Mouse (Mus musculus) gastrocnemius, adult 2 months (tissue): ENCODE measurements around the gene Agtpbp1. TPM values are rescaled to one million over a fixed set of nuclear protein-coding genes. Genes with fewer than 3 reads are reported as not detected.
A peak's percentile ranks its signal among the peaks of the same experiment; 100 is the strongest.

ENCODE experiments used
- DNase-seq: peaks from one replicate; pipeline ENCODE4 v3.0.0; 2022
- H3K27ac ChIP-seq: fragments of 200-600 bp; 2 replicates; pipeline ENCODE4 v1.8.1; 2022; ENCODE audit warnings: mild to moderate bottlenecking
- H3K4me3 ChIP-seq: fragments of 200-600 bp; 2 replicates; pipeline ENCODE4 v1.8.1; 2022; ENCODE audit warnings: mild to moderate bottlenecking, moderate library complexity
- CTCF ChIP-seq: fragments of 200-600 bp; IDR thresholded peaks from 2 replicates; pipeline ENCODE4 v1.8.1; 2022; ENCODE audit warnings: antibody characterized with exemption, mild to moderate bottlenecking, moderate library complexity
- intact Hi-C: fragments of 180-260 bp; cut with DNase I; formaldehyde crosslinking; loops from one replicate; pipeline ENCODE4 v1.15.1; 2025
- total RNA-seq, 2 experiments: library from RNA; stranded (reverse); gene quantifications; 2 replicates each; pipeline ENCODE4 v1.2.3; 2021

The Agtpbp1 gene
- total RNA-seq, 2 experiments from 2014 or later, result 59.1 to 71.0 TPM

DNA sequence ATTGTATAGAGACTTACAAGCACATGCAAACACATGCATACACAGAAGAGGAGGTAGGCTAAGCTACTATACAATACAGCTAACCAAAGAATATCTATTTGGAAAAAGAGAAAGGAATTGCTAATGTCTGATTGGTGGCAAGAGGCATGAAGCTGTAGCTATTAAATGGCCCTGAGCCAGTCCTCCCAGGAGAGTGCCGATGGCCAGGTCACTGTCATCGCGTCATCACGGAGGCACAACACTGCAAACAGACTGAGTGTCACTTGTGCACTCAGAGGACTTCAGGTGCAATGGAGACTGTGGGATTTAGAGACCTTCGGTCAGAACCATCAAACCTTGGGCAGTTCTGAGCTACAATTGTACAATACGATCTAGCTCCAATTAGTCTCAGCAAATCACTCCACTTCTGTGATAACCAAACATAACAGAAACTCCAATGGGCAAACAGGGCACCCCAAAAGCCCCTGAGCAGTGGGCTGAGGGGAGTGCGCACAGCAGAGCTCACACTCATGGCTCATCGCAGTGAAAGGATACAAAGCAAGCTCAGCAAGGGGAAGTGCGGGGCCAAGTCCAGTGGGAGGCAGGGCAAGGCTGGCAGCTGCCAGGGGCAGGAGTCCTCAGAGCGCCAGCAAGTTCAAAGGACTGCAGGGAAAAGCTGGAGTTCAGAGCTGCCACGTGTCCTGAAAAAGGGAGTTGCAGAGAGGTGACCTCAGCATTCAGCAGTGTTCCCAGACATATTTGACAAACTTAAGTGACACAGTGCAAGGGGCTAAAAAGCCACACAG lies 130.8 kb downstream of the Agtpbp1 start:
- DNase-seq, result peak; percentile 32
- intact Hi-C loops, result no loop called here
- H3K27ac ChIP-seq, result no peak overlapping the region
- no peak overlapping the region for H3K4me3 ChIP-seq
- no peak for TF ChIP-seq CTCF

DNA sequence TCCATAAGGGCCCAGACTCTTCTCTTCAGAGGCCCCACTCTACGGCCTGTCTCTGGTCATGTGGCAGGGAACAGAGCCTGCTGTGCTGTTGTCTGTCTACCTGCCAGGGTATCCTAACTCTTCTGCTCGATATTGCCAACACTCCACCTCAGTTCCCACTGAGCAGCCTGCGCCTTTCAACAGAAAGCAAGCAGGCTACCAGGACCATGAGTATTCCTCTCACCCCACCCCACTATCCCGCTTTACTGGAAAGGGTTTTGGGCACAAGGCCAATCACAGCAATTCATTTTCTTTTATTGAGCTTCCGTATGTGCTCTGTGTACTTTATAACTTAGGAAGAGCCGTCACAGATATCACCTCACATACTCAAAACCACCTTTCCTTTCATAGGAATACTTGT lies 131.4 kb downstream of the Agtpbp1 start:
- peak overlapping the region; percentile 12; the same call in 1 of the 2 replicates for H3K27ac ChIP-seq
- no peak overlapping the region for H3K4me3 ChIP-seq
- no peak for DNase-seq
- no peak for TF ChIP-seq CTCF
- intact Hi-C loops, result no loop called here

DNA sequence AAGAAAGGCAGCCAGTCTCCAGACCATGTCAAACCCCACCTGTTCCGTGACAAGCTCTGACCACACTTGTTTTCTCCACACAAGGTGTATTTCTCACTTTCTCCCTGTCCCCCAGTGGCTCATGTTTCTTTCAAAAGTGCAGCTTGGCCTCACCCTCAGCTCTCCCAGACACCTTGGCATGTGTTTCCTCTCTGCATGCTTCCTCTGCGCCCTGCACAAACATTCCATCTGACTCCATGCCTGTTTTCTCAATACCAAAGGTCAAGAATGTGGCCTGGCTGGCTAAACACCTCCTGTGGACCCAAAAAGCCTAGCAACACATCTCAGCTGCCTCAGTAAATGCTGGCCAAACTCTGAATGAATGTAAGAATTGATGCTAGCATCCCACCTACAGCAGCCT lies 132.0 kb downstream of the Agtpbp1 start:
- no peak overlapping the region for H3K4me3 ChIP-seq
- intact Hi-C loops, result no loop called here
- H3K27ac ChIP-seq, result no peak overlapping the region
- TF ChIP-seq CTCF, result no peak
- DNase-seq, result no peak

DNA sequence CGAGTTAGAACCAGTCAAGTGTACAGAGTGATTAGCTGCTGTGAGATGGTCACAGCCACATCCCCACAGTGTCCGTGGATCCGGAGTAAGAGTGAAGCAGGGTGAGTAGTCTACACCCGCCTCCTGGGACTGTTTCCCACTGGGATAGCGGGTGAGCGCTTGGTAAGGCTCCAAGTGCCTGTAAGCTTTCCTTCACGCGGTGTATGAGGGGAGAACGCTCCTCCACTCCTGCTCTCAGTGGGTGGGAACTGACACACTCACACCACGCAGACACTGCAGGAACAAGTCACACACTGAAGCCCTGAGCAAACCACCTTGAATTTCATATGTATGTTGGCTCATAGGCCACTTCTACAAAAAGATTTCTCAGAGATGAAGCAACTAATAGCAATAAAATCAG lies 134.2 kb downstream of the Agtpbp1 start:
- intact Hi-C loops, result no loop called here
- H3K27ac ChIP-seq, result no peak overlapping the region
- DNase-seq, result no peak
- no peak for TF ChIP-seq CTCF
- no peak overlapping the region for H3K4me3 ChIP-seq

DNA sequence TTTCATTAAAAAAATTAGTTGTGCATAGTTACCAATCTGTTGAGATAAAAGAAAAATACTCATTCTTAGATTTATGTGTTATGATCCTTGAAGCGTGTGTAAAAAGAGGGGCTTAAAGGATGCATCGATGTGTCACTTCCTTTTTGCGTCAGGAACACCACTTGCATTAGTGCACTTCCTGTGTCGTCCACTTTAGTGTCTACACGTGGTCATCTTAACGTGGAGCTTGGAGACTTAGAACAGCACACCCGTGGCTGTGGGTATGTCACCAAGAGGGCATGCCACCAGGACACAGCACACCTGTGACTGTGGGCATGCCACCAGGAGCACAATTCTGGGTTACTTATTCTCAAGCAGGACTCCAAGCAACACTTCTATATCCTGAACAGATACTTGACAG lies 137.9 kb downstream of the Agtpbp1 start:
- no peak for DNase-seq
- Histone ChIP-seq H3K4me3 (no peak overlapping the region), H3K27ac (no peak overlapping the region)
- intact Hi-C loops, result no loop called here
- TF ChIP-seq CTCF, result no peak

DNA sequence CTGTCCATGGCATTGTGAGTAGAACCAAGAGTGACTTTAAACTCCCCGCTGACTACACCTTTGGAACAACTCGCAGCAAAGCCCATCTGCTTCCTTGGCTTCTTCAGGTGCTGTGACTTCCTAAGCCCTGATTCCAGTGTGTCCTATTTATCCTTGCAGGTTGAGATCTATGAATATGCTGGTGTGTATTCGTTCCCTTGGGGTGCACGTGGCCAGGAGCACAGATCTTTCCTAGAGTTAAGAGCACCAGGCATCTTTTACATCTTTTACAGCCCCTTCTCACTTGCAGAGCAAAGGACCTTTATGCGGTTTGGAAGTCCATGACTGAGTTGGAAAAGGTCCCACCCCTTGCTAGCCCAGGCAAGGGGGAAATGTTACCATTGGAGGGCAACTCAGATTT lies 139.8 kb downstream of the Agtpbp1 start:
- Histone ChIP-seq H3K27ac (no peak overlapping the region), H3K4me3 (no peak overlapping the region)
- no peak for TF ChIP-seq CTCF
- DNase-seq, result no peak
- intact Hi-C loops, result no loop called here

DNA sequence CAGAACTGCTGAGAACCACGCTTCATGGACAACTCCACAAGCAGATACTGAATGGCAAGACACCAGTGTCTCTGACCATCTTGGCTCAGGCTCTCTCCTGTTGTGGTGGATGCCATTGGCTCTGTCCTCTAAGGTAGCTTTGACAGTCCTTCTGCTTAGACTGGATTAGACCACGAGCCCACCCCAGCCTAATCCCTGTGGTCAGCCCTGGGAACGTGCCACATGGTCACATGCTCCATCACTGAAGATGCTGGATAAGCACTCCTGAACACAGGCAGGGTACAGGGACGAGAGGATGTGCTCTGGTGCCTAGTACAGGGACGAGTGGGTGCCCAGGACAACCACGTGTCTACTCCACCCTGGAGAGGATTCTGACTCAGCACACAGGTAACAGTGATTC lies 140.7 kb downstream of the Agtpbp1 start:
- no peak overlapping the region for H3K27ac ChIP-seq
- intact Hi-C loops, result no loop called here
- TF ChIP-seq CTCF, result no peak

DNA sequence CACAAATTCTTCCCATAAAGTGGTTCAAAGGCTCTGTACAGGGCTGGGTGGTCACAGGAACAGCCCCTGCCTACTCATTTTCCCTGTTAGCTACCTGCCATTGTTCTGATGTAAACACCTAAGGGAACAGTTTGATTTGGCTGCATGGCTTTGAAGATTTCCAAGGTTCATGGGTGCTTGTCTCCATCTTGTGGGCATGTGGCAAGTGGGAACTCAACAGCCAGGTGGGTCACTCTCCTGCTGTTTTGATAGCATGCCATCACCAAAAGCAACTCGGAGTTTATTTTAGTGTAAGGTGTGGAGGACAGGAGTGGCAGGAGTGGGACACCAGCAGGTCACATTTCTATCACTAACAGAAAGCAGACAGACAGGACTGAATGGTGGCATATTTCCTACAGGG lies 145.3 kb downstream of the Agtpbp1 start:
- no peak for DNase-seq
- H3K4me3 ChIP-seq, result no peak overlapping the region
- no peak; the same call in 1 of the 2 replicates for TF ChIP-seq CTCF
- no peak overlapping the region for H3K27ac ChIP-seq
- intact Hi-C loops, result no loop called here

More for the DNA sequence above, 140.7 kb downstream of the Agtpbp1 start:
- H3K4me3 ChIP-seq, result no peak overlapping the region
- DNase-seq, result no peak

DNA sequence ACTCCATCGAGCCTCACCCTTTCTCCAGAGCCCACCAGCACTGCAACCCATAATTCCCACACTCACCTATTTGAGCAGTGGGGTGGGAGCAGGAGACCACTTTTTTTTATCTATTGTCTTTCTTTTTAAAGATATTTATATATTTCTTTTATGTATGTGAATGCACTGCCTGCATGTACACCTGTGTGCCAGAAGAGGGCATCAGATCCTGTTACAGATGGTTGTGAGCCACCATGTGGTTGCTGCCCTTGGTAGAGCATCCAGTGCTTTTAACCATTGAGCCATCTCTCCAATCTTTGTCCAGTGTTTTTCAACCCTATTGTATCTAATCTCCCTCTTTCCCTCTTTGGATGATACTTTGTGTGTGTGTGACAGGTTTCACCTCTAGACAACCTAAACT lies 150.5 kb downstream of the Agtpbp1 start:
- DNase-seq, result no peak
- intact Hi-C loops, result no loop called here
- no peak overlapping the region for H3K4me3 ChIP-seq
- no peak overlapping the region for H3K27ac ChIP-seq
- TF ChIP-seq CTCF, result peak; percentile 40

DNA sequence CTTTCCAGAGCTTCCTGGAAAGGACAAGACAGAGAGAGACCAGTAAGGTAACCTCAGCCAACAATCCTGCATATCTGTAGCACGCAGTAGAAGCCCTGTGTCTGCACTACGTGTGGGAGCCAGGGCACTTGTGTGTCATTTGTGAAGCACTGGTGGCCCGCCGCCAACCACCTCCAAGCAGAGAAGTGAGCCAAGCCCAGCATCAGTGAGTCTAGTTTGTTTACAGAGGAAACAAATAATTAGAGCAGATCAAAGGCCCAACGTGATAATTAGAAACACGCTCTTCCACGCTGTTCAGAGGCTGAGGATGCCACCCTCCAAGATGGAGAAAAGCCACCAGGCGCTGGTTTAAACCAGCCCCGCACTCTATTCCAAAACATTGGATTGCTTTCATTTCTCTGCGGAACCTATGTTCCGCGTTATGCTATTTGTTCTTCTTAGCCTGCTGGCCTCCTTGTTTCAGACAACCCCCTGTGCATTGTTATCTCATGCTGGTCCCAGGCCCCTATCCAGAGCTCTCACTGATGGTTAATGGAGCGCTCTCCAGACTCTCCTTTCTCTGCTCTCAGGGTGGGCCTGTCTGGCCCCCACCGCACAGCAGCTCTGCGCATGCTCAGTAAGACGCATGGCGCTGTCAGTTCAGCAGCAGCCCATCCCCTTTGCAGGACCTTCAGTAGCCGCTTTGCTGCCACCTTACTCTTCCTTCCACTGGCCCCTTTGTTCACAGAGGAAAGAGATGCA lies 153.7 kb downstream of the Agtpbp1 start:
- intact Hi-C loops, result no loop called here
- Histone ChIP-seq H3K4me3 (peak overlapping the region; percentile 64), H3K27ac (no peak overlapping the region)
- TF ChIP-seq CTCF, result no peak
- peak; percentile 59 for DNase-seq

DNA sequence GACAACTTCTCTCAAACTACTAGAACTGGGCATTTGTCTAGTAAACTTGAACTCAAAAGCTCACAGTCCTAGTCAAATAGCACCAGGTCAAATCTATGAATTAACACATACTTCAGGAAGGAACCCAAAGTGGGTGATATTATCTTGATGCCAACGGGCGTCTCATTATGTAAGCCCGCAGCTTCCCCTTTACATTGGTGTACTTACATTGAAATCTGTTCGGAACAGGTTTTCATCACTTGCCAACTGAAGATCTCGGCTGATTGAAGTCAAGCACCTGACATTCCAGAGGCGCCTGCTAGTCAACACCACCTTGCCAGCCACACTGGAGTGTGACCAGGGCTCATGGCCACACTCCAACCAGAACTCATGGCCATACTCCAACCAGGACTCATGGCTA lies 155.7 kb downstream of the Agtpbp1 start:
- no peak for TF ChIP-seq CTCF
- Histone ChIP-seq H3K27ac (no peak overlapping the region), H3K4me3 (no peak overlapping the region)
- no peak for DNase-seq
- intact Hi-C loops, result no loop called here

DNA sequence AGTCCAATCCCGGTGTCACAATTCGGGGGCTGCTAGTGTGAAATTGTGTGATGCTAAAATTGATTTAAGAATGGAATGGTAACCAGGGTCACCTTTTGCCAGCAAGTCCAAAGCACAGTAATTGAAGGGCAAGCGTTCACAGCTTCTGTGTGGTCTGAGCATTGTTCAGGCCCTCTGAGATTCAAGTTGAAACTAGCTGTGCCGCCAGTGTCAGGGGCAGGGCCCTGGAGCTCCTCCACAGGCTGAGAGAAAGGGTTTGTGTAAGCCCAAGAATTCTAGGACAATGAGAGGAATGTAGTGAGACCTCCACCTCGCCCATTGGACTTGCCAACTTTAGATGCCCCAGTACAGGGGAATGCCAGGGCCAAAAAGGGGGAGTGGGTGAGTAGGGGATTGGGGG lies 161.2 kb downstream of the Agtpbp1 start:
- H3K27ac ChIP-seq, result no peak overlapping the region
- no peak for DNase-seq
- no peak overlapping the region for H3K4me3 ChIP-seq
- TF ChIP-seq CTCF, result no peak
- intact Hi-C loops, result no loop called here

DNA sequence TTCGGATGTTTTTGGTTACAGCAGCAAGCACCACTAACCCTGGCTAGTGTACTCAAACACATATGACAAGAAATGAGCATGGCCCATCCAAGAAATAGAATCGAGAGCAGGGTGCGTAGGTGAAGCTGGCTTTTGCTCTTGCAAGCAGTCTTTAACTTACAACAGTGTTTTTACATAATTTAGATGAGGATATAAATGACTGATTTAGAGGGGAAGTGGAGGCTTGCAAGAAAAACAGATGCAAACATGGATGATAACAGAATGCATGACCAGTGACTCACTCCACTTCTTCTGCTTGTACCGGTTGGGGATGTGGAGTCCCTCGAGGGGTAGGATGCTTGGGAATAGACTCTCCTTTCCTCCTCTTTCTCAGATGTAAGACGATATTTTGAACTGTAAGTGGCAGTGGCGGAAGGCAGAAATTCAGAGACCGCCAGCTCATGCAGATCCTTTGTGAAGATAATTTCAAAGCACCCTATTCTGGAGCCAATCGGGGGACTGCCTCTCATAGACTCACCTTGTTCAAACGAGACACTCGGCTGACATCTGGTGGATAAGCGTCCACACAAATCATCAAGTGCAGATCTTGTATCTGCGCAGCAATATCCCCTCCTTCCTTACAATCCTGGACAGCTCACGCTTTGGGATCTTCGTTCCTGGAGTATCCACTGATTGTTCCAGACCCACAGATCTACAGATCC lies 168.3 kb downstream of the Agtpbp1 start:
- DNase-seq, result no peak
- TF ChIP-seq CTCF, result no peak

More for the DNA sequence above, 168.3 kb downstream of the Agtpbp1 start:
- no peak overlapping the region for H3K4me3 ChIP-seq
- intact Hi-C loops, result no loop called here
- H3K27ac ChIP-seq, result no peak overlapping the region
